Mouse (Mus musculus): Measurements from ENCODE around the gene Hpn. TPM values are rescaled to one million over a fixed set of nuclear protein-coding genes. Genes with fewer than 3 reads are reported as not detected.
A peak's percentile ranks its signal among the peaks of the same experiment; 100 is the strongest.

Hpn gene
- polyA plus RNA-seq, 1 experiment = 1.00 TPM

DNA sequence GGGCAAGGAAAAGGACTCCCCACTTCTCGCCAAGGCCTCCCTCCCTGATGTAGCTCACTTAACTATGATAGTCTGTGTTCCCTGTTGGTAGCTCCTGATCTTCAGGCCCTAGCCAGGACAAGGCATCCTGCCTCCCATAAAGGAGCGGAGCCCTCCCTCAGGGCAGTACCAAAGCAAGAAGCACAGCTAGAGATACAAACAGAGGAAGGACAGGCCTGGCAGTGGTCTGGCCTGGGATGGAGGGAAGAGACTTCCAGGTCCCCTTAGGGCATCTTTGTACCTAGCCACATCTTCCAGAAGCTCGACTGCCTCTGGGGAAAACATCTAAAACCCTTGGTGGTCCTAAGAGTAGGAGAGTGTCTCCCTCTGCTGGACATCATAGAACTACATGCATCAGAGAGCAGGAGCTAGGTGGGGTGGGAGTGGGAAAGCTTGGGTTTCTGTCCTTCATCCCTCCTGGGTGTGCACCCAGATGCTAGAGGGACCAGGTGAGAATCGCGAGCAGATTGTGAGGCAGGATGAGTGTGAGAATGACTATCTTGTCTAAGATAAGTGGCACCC lies 37.1 kb downstream of the Hpn start:
- no peak for TF ChIP-seq POLR2A (IDR thresholded peaks at IDR 0.05; ENCODE audit: borderline replicate concordance, extremely low read depth, insufficient read depth, insufficient read length, poor library complexity, severe bottlenecking)
- peak; percentile 75; the same call in 1 of the 2 replicates for TF ChIP-seq CTCF (IDR thresholded peaks at IDR 0.05; ENCODE audit: borderline replicate concordance, extremely low read depth, insufficient read depth, insufficient read length)
- DNase-seq (ENCODE audit: low read depth) = peak; percentile 75

DNA sequence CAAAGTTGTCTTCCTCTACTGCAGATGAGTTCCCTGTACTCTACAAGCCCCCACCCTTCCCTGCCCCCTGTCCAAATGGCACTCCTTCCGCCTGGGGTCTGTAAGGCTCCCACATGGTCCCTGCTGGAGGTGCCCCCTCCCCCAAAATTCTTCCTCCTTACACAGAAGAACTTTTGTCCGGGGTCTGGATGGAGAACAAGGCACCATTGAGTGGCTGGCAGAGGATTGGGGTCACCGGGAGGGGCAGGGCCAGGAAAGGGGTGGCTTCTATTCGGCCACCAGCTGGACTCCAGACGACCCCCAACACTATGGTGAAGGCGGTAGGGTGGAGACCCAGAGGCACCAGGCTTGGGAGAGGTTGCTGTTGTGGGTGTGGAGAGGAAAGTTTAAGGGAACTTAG lies 37.6 kb downstream of the Hpn start:
- no peak for TF ChIP-seq CTCF (IDR thresholded peaks at IDR 0.05; ENCODE audit: borderline replicate concordance, extremely low read depth, insufficient read depth, insufficient read length)
- TF ChIP-seq POLR2A (IDR thresholded peaks at IDR 0.05; ENCODE audit: borderline replicate concordance, extremely low read depth, insufficient read depth, insufficient read length, poor library complexity, severe bottlenecking) = no peak
- no peak for DNase-seq (ENCODE audit: low read depth)

DNA sequence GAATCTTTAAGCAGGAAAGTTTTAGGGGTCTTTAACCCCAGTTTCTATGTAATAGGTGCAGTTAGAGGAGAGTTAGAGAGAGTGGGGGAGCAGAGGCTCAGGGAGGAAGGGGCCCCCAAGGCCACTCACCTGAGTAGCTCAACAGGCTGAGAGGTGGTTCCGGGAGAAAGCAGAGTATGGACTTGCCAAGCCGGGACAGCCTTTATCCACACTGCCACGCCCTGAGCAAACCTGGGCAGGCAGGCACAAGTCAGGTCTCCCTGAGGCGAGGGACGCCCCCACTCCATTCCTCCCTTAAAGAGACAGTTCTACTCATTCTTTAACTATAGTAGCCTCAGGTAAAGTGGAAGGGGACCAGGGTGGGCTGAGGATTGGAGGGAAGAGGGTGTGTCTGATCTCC lies 38.6 kb downstream of the Hpn start, which contains the start of gene Fxyd3:
TSS of gene Fxyd3 (minus strand) at position 213 of the 400 bp plus-strand sequence.
- TF ChIP-seq CTCF (IDR thresholded peaks at IDR 0.05; ENCODE audit: borderline replicate concordance, extremely low read depth, insufficient read depth, insufficient read length) (no peak), POLR2A (IDR thresholded peaks at IDR 0.05; ENCODE audit: borderline replicate concordance, extremely low read depth, insufficient read depth, insufficient read length, poor library complexity, severe bottlenecking) (no peak)
- no peak for DNase-seq (ENCODE audit: low read depth)

DNA sequence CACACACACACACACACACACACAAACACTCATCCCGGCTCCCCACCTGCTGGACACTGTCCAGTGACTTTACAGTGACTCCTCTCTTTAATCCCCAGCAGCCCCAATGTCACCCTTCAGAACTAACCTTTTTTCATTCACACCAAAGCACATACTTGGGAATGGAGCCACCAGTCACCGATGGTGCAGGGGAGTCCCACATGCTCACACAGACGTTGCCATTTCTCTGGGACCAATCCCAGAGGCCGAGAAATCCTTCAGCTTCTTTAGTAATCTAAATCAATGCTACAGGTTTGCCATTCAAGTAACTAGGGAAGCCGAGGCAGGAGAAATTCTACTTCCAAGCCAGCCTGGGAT lies 40.4 kb downstream of the Hpn start:
- DNase-seq (ENCODE audit: low read depth) = no peak
- no peak for TF ChIP-seq CTCF (IDR thresholded peaks at IDR 0.05; ENCODE audit: borderline replicate concordance, extremely low read depth, insufficient read depth, insufficient read length)
- no peak for TF ChIP-seq POLR2A (IDR thresholded peaks at IDR 0.05; ENCODE audit: borderline replicate concordance, extremely low read depth, insufficient read depth, insufficient read length, poor library complexity, severe bottlenecking)

DNA sequence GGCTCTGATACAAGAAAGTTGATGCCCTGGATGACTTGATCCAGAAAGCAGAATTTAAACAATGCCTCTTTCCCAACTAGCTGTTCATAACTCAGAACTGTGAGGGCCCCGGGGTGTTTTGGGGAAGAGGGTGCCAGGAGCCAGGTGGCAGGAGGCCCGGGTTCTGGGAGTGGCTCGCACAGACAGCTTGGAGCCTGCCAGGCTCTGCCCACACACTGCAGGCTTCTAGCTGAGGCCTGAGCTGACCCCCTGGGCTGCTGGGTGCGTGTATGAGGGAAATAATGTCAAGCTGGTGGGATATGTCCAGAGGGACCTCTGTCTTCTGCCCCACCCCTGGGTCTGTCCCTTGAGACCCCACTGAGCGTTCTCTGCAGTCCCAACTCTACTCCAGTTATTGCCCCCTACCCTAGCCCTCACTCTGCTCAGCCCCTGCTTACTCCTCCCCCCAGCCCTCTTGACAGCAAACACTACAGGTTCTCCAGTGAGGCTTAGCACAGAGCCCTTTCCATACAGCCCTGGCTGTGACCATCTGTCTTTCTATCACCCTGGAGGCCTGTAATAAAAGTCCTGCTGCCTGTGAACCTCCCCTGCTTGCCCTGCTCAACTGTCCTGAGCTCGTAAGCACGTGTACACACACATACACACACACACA lies 40.9 kb downstream of the Hpn start:
- no peak for DNase-seq (ENCODE audit: low read depth)
- TF ChIP-seq CTCF (IDR thresholded peaks at IDR 0.05; ENCODE audit: borderline replicate concordance, extremely low read depth, insufficient read depth, insufficient read length) (no peak), POLR2A (IDR thresholded peaks at IDR 0.05; ENCODE audit: borderline replicate concordance, extremely low read depth, insufficient read depth, insufficient read length, poor library complexity, severe bottlenecking) (no peak)

DNA sequence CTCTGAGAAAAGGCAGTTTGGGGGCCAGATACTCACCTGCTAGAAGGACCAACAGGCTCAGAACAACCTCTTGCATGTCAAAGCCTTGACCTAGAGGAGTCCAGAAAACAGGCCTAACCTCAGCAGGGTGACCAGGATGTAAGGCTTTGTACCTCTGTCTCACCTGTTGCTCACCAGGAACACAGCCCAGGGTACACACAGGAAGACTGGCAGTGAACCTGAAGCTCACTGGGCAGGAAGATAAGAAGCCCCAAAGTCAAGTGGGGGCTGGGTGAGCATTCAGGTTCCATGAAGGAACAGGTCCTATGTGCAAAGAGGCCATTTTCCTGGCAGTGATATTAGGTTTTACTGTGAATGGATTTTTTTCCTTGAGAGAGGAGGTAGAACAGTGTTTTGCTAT lies 41.5 kb downstream of the Hpn start:
- TF ChIP-seq POLR2A (IDR thresholded peaks at IDR 0.05; ENCODE audit: borderline replicate concordance, extremely low read depth, insufficient read depth, insufficient read length, poor library complexity, severe bottlenecking) = no peak
- TF ChIP-seq CTCF (IDR thresholded peaks at IDR 0.05; ENCODE audit: borderline replicate concordance, extremely low read depth, insufficient read depth, insufficient read length) = no peak
- DNase-seq (ENCODE audit: low read depth) = no peak

DNA sequence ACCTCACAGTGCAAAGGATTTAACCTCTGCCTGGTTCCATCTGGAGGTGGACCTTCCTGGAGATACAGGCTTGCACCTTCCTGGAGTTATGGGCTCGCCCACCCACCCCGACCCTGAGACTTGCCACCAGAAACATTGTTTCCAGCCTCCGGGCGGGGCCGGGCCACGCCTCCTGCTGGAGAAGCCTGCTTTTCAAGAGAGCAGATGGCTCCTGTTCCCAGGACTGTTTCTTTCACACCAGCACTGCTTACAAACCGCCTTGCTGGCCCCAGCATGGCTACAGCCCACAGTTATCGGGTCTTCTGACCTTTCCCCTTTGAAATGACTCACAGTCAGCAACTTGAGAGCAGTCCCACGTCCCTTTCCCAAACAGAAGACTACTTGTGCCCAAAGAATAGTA lies 42.8 kb downstream of the Hpn start:
- no peak for DNase-seq (ENCODE audit: low read depth)
- TF ChIP-seq POLR2A (IDR thresholded peaks at IDR 0.05; ENCODE audit: borderline replicate concordance, extremely low read depth, insufficient read depth, insufficient read length, poor library complexity, severe bottlenecking) (no peak), CTCF (IDR thresholded peaks at IDR 0.05; ENCODE audit: borderline replicate concordance, extremely low read depth, insufficient read depth, insufficient read length) (no peak)

DNA sequence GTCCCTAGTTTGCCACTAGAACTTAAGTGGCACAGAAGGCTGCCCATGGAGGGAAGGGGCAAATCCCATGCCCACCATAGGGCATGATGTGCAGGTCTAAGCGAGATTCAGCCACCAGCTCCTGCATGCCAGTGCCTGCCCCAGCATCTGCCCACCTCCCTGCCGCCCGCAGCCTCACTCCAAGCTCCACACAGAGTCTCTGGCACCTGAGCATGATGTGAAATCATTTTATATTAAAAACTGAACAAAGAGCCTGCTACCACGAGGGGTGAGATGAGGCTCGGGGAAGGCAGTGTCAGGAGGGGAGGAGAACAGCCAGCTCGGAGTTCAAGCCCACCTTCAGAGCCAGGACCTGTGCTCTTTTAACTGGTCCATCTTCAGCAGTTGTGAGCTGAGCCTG lies 44.8 kb downstream of the Hpn start:
- no peak for DNase-seq (ENCODE audit: low read depth)
- TF ChIP-seq POLR2A (IDR thresholded peaks at IDR 0.05; ENCODE audit: borderline replicate concordance, extremely low read depth, insufficient read depth, insufficient read length, poor library complexity, severe bottlenecking) (no peak), CTCF (IDR thresholded peaks at IDR 0.05; ENCODE audit: borderline replicate concordance, extremely low read depth, insufficient read depth, insufficient read length) (no peak)

DNA sequence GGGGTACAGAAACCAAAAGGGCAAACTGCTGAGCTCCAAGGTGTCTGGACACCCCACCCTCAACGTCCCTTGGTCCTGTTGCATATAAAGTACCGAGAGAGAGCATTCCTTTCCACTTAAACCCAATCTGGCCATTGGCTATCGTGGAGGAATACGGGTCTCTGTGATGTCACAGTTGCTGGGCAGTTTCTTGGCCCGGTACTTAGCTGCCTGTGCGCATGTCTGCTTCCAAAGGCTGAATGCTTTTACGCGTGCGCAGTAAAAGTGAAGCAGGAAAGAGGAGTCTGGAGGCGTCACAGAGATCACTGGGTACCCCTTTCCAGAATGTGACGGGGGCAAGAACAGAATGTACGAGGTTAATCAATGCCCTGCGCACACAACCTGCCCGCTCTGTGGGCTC lies 45.6 kb downstream of the Hpn start:
- TF ChIP-seq CTCF (IDR thresholded peaks at IDR 0.05; ENCODE audit: borderline replicate concordance, extremely low read depth, insufficient read depth, insufficient read length) (no peak), POLR2A (IDR thresholded peaks at IDR 0.05; ENCODE audit: borderline replicate concordance, extremely low read depth, insufficient read depth, insufficient read length, poor library complexity, severe bottlenecking) (no peak)

DNA sequence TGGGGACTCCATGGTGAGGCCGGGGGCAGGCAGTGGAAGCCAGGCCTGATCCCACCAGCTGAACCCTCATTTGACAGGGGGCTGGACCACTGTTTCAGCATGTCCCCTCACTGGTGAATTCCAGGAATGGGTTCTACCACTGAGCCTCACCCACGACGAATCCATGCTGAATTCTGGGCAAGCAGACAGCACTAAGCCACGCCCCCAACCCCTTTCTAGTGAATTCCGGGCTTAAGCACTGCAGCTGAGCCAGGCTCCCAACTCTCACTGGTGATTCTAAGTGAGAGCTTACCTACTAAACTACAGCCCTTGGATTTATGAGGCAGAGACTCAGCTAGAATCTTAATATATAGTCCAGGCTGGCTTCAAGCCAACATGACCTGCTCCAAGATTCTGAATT lies 47.3 kb downstream of the Hpn start:
- TF ChIP-seq CTCF (IDR thresholded peaks at IDR 0.05; ENCODE audit: borderline replicate concordance, extremely low read depth, insufficient read depth, insufficient read length) (no peak), POLR2A (IDR thresholded peaks at IDR 0.05; ENCODE audit: borderline replicate concordance, extremely low read depth, insufficient read depth, insufficient read length, poor library complexity, severe bottlenecking) (no peak)

More for the DNA sequence above, 45.6 kb downstream of the Hpn start:
- DNase-seq (ENCODE audit: low read depth) = no peak

DNA sequence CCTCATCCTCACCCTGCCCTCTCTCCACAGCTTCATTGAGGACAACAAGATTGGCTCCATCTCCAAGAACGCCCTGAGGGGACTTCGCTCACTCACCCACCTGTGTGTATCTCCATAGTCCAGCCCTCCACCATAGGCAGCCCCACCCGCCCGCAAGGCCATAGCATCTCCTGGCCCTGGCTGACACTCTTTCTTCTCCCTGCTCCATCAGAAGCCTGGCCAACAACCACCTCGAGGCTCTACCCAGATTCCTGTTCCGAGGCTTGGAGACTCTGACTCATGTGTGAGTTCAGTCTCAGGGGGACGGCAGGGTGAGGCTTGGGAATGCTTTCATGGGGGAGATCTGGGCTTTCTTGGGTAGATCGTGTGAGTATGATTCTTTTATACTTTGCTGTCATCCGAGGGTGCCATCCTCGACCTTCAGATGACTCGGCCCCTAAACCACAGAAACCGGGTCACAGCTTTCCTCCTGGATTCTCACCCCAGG lies 52.0 kb downstream of the Hpn start:
- no peak for TF ChIP-seq CTCF (IDR thresholded peaks at IDR 0.05; ENCODE audit: borderline replicate concordance, extremely low read depth, insufficient read depth, insufficient read length)
- TF ChIP-seq POLR2A (IDR thresholded peaks at IDR 0.05; ENCODE audit: borderline replicate concordance, extremely low read depth, insufficient read depth, insufficient read length, poor library complexity, severe bottlenecking) = no peak
- no peak for DNase-seq (ENCODE audit: low read depth)

More for the DNA sequence above, 47.3 kb downstream of the Hpn start:
- DNase-seq (ENCODE audit: low read depth) = peak; percentile 56

DNA sequence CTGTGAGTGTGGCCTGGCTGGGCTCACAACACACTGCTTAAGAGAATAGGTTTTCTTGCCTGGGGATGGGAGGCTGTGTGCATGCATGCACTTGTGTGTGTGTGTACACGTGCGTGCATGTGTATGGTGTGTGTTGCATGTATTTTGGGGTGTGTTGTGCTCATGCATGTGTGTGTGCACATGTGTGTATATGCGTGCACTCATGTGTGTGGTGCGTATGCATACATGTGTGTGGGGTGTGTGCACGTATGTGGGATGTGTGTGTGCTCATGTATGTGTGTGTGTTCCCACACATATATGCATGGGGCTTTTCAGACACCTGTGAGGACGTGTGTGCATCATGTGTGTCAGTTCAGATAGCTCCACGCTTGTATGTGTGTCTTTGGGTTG lies 54.5 kb downstream of the Hpn start:
- DNase-seq (ENCODE audit: low read depth) = no peak
- TF ChIP-seq POLR2A (IDR thresholded peaks at IDR 0.05; ENCODE audit: borderline replicate concordance, extremely low read depth, insufficient read depth, insufficient read length, poor library complexity, severe bottlenecking) (no peak), CTCF (IDR thresholded peaks at IDR 0.05; ENCODE audit: borderline replicate concordance, extremely low read depth, insufficient read depth, insufficient read length) (no peak)

All from brain, embryonic 14.5 days (tissue).